Mouse (Mus musculus) neural tube, embryonic 14.5 days (tissue): ENCODE measurements at regions not wholly inside any gene's neighbourhood (a gene's known extent, or its start where the extent isn't known, plus 50 kb on each side); places are given as distances from the start of the nearest gene placed in this dataset.

Experiments used
- ATAC-seq: fragments of 200-750 bp; cut with Nextera tagmentation; 2 replicates; pipeline ENCODE4 v1.8.0; 2017; ENCODE audit warnings: low read depth, mild to moderate bottlenecking, moderate TSS enrichment, moderate library complexity
- H3K27ac ChIP-seq: fragments of 300-500 bp; sonication (generic); 2 replicates; pipeline ENCODE4 v1.5.1; 2014; ENCODE audit warnings: low read depth, mild to moderate bottlenecking, control low read depth, low read length, moderate library complexity, mixed read lengths
- H3K27me3 ChIP-seq: fragments of 300-500 bp; sonication (generic); 2 replicates; pipeline ENCODE4 v1.6.1; 2014; ENCODE audit warnings: low read length; ENCODE audit not compliant: control insufficient read depth, insufficient read depth
- H3K36me3 ChIP-seq: fragments of 300-500 bp; sonication (generic); 2 replicates; pipeline ENCODE4 v1.6.1; 2014; ENCODE audit warnings: low read length, mixed read lengths; ENCODE audit not compliant: control insufficient read depth, insufficient read depth
- H3K4me1 ChIP-seq: fragments of 300-500 bp; sonication (generic); 2 replicates; pipeline ENCODE4 v1.6.1; 2014; ENCODE audit warnings: low read length; ENCODE audit not compliant: control insufficient read depth, insufficient read depth
- H3K4me2 ChIP-seq: fragments of 300-500 bp; sonication (generic); 2 replicates; pipeline ENCODE4 v1.6.1; 2014; ENCODE audit warnings: mild to moderate bottlenecking, low read depth, low read length, control low read depth
- H3K4me3 ChIP-seq: fragments of 300-500 bp; sonication (generic); 2 replicates; pipeline ENCODE4 v1.5.1; 2014; ENCODE audit warnings: low read depth, low read length, control low read depth, mixed read lengths
- H3K9ac ChIP-seq: fragments of 300-500 bp; sonication (generic); replicated peaks from 2 replicates; pipeline ENCODE4 v1.6.1; 2014; ENCODE audit warnings: low read depth, mild to moderate bottlenecking, control low read depth, low read length, mixed read lengths
- H3K9me3 ChIP-seq: fragments of 300-500 bp; sonication (generic); 2 replicates; pipeline ENCODE4 v1.6.1; 2016; ENCODE audit warnings: low read length; ENCODE audit not compliant: control insufficient read depth
- WGBS: fragments of 180-500 bp; shearing (Covaris S2); extraction: QIAGEN DNeasy Blood & Tissue Kit; methylation state at CpG from one replicate; pipeline ENCODE4 v1.1.7; 2014; 5-methylcytosine and 5-hydroxymethylcytosine counted together

DNA sequence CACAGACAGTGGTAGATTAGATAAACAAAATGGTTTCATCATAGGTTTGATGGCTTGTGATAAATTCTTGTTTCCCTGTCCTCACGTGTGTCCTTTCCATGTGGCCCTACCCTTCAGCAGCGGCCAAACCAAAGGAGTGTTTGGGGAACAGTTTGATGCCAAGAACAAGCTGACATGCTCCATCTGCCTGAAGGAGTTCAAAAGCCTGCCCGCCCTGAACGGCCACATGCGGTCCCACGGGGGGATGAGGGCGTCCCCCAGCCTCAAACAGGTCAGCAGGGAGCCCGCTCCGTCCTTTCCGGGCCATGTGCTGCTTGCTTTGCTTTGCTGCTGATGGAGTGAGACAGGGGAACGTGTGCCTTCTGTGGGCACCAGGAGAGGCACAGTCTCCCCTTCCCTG is 51.0 kb upstream of the Mrps10 start:
- no peak overlapping the region for H3K27ac ChIP-seq
- no peaks in the 10 kb centered on the region for H3K4me1 ChIP-seq
- no peak overlapping the region for H3K9ac ChIP-seq
- H3K36me3 ChIP-seq = peaks cover 19% of the 10 kb centered on the region
- 90% methylated on average over 11 of the region's 11 CpGs for WGBS
- no peak overlapping the region for H3K4me2 ChIP-seq
- ATAC-seq = no peak
- H3K27me3 ChIP-seq = no peaks in the 10 kb centered on the region
- H3K4me3 ChIP-seq = no peak overlapping the region
- H3K9me3 ChIP-seq = no peaks in the 10 kb centered on the region

- no peak overlapping the region for H3K4me3 ChIP-seq
- no peaks in the 10 kb centered on the region for H3K9me3 ChIP-seq
- H3K9ac ChIP-seq = no peak overlapping the region
- no peak overlapping the region for H3K27ac ChIP-seq
- H3K4me2 ChIP-seq = no peak overlapping the region
- WGBS = 94% methylated on average over 7 of the region's 7 CpGs
- no peaks in the 10 kb centered on the region for H3K4me1 ChIP-seq
- ATAC-seq = no peak
- no peaks in the 10 kb centered on the region for H3K27me3 ChIP-seq
- peaks cover 15% of the 10 kb centered on the region for H3K36me3 ChIP-seq
Measured at GRCm38 (mm10) chr17:47313162-47313561, 55.5 kb upstream of the Mrps10 start.

- no peaks in the 10 kb centered on the region for H3K27me3 ChIP-seq
- 0 out of 2 replicates have a peak, but pooled peaks cover 2% of the 10 kb centered on the region for H3K4me1 ChIP-seq
- H3K9ac ChIP-seq = no peak overlapping the region
- H3K36me3 ChIP-seq = peaks cover 15% of the 10 kb centered on the region
- no peak overlapping the region for H3K4me2 ChIP-seq
- 93% methylated on average over 5 of the region's 5 CpGs for WGBS
- H3K4me3 ChIP-seq = no peak overlapping the region
- H3K9me3 ChIP-seq = no peaks in the 10 kb centered on the region
- no peak overlapping the region for H3K27ac ChIP-seq
- no peak for ATAC-seq
Measured at GRCm38 (mm10) chr17:47311272-47311671, 57.4 kb upstream of the Mrps10 start.

DNA sequence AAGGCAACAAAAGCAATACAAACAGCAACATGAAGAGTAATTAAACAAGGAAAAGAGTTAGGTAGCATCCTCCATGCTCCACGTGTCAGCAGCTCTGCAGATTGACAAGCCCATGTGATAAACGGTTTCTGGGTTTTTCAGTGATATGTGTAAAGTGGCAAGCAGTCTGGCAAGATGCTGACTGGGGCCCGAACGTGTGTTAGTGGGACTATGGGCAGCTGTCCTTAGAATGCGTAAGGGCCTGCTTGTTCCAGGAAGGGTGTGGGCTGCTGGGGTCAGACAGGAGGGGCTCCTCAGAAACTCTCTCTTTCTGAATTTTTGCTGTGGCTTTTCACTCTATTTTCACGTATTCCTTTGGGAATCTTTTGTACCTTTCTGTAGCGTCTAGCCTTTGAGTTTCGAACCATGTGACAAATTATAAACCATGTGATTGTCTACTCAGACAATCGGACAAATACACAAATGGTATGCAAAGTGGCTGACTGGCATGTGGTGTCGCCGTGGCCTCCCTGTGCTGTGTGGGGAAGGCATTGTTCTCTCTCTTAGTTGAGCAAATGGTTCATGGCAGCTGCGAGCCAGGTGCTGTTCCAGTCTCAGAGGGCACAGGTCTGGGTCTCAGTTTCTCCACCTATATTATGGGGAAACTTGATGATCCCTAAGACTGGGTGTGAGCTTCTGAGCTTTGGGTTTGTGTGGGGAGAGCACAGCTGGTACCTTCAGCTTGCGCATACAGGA is 62.5 kb upstream of the Mrps10 start:
- H3K27ac ChIP-seq = no peak overlapping the region; the same call in 1 of the 2 replicates
- WGBS = 46% methylated on average over 13 of the region's 13 CpGs
- no peak overlapping the region for H3K9ac ChIP-seq
- no peaks in the 10 kb centered on the region for H3K27me3 ChIP-seq
- no peak for ATAC-seq
- no peak overlapping the region for H3K4me2 ChIP-seq
- no peak overlapping the region for H3K4me3 ChIP-seq
- 0 out of 2 replicates have a peak, but pooled peaks cover 14% of the 10 kb centered on the region for H3K4me1 ChIP-seq
- H3K9me3 ChIP-seq = no peaks in the 10 kb centered on the region
- no peaks in the 10 kb centered on the region for H3K36me3 ChIP-seq

GRCm38 (mm10) chr17:47304463-47305199 is 64.1 kb upstream of the Mrps10 start:
- 43% methylated on average over 8 of the region's 8 CpGs for WGBS
- H3K36me3 ChIP-seq = no peaks in the 10 kb centered on the region
- ATAC-seq = no peak
- no peak overlapping the region for H3K9ac ChIP-seq
- no peak overlapping the region for H3K4me3 ChIP-seq
- no peak overlapping the region for H3K4me2 ChIP-seq
- 0 out of 2 replicates have a peak, but pooled peaks cover 14% of the 10 kb centered on the region for H3K4me1 ChIP-seq
- H3K9me3 ChIP-seq = no peaks in the 10 kb centered on the region
- no peaks in the 10 kb centered on the region for H3K27me3 ChIP-seq
- no peak overlapping the region for H3K27ac ChIP-seq

- Histone ChIP-seq H3K36me3 (no peaks in the 10 kb centered on the region), H3K27ac (no peak overlapping the region), H3K4me3 (no peak overlapping the region), H3K27me3 (no peaks in the 10 kb centered on the region), H3K9me3 (no peaks in the 10 kb centered on the region), H3K9ac (no peak overlapping the region), H3K4me2 (no peak overlapping the region), H3K4me1 (0 out of 2 replicates have a peak, but pooled peaks cover 14% of the 10 kb centered on the region)
- ATAC-seq = no peak
- 99% methylated on average over 3 of the region's 3 CpGs for WGBS
Measured at GRCm38 (mm10) chr17:47303600-47303999, 65.1 kb upstream of the Mrps10 start.

- H3K9me3 ChIP-seq = no peaks in the 10 kb centered on the region
- no peak for ATAC-seq
- no peak overlapping the region for H3K27ac ChIP-seq
- H3K27me3 ChIP-seq = no peaks in the 10 kb centered on the region
- H3K4me3 ChIP-seq = no peak overlapping the region
- H3K4me1 ChIP-seq = no peaks in the 10 kb centered on the region; the same call in 1 of the 2 replicates
- 94% methylated on average over 6 of the region's 6 CpGs for WGBS
- no peak overlapping the region for H3K4me2 ChIP-seq
- H3K9ac ChIP-seq = no peak overlapping the region
- H3K36me3 ChIP-seq = no peaks in the 10 kb centered on the region
Measured at GRCm38 (mm10) chr17:47298396-47298919, 70.2 kb upstream of the Mrps10 start.

GRCm38 (mm10) chr17:47297965-47298364 is 70.7 kb upstream of the Mrps10 start:
- H3K36me3 ChIP-seq = no peaks in the 10 kb centered on the region
- H3K27ac ChIP-seq = no peak overlapping the region
- no peak overlapping the region for H3K9ac ChIP-seq
- no peak overlapping the region for H3K4me2 ChIP-seq
- no peaks in the 10 kb centered on the region for H3K27me3 ChIP-seq
- H3K4me1 ChIP-seq = no peaks in the 10 kb centered on the region; the same call in 1 of the 2 replicates
- WGBS = 89% methylated on average over 8 of the region's 8 CpGs
- H3K4me3 ChIP-seq = no peak overlapping the region
- no peak for ATAC-seq
- H3K9me3 ChIP-seq = no peaks in the 10 kb centered on the region
